ENCODE assay signal across 9 mouse cellular contexts in the genomic region with DNA sequence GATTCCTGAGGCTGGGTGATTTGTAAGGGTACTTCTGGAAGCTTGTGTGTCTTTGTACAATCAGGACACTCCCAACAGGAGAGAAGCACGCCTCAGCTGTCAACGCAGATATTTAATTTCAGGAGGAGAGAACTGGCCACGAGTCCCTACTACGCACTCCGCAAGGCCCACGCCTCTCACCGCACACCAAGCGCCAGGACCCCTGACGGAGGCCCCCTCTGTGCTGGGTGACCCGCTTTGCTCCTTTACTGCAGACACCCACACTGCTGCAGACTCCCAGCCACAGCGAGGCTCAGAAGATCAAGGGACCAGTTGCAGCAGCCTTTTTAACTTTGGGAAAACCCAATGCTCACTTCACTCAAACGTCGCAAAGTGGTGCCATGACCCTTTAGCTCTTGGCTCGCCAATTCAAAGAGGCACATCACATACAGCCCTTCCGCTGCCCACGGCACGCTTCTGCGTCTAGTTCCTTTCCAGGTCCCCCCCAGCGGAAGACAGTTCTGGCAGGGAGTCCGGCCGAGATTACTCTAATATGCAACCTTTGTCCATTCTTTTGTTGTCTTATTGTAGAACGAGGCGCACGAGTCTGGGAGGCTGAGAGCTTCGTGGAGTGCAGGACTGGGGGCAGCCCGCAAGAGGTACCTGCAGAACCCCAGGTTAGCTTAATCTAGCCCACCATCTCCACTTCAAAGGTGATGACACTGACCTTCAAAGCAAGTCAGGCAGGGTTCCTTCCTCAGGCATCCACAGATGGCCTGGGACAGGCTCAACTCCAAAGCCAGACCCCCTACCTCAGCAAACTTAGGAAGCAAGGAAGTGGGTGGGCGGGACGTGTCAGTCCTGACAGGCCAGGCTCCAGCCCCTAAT. TPM values are rescaled to one million over a fixed set of nuclear protein-coding genes. Genes with fewer than 3 reads are reported as not detected.
A peak's percentile ranks its signal among the peaks of the same experiment; 100 is the strongest.
DNase-seq lines count a peak whose midpoint lies in the region; ATAC-seq and TF ChIP-seq lines count a peak whose summit lies in the region.
"Had no signal": no experiment of that assay in that cellular context is flagged by ENCODE, and none has a peak within 500 bp of the region (broad histone marks: within the 10 kb centered on the region; RNA-seq: fewer than 3 reads in every experiment).

No protein-coding gene starts in this region.

- peaks cover 43% of the 10 kb centered on the region for H3K4me1 ChIP-seq in hindbrain, embryonic 13.5 days (replicated peaks)

- peak overlapping the region; percentile 96 for H3ac ChIP-seq in C2C12 (ENCODE audit: control insufficient read depth, insufficient read length, low read depth)

- peaks cover 57% of the 10 kb centered on the region for H3K79me3 ChIP-seq in C2C12 (ENCODE audit: low read depth)

- H3K36me3 ChIP-seq in C2C12 (ENCODE audit: control insufficient read depth, insufficient read depth): no peaks in the 10 kb centered on the region
- H3K36me3 ChIP-seq in hindbrain, embryonic 13.5 days: no peaks in the 10 kb centered on the region
- H3K36me3 ChIP-seq: G1E had no signal

- peak; percentile 57 for ATAC-seq in hindbrain, embryonic 13.5 days (ENCODE audit: low FRiP score)
- peak; percentile 25 for ATAC-seq in megakaryocyte progenitor cell, adult 5-6 weeks (replicated peaks; ENCODE audit: poor library complexity)

- no peaks in the 10 kb centered on the region for H3K27me3 ChIP-seq in C2C12 (ENCODE audit: control insufficient read depth, insufficient read depth, insufficient read length)
- peaks cover 11% of the 10 kb centered on the region; the same call in 1 of the 2 replicates for H3K27me3 ChIP-seq in hindbrain, embryonic 13.5 days

- DNase-seq in embryo, embryonic 10 days (ENCODE audit: low spot score): peak; percentile 76
- DNase-seq in embryo, embryonic 9.5 days (ENCODE audit: extremely low spot score): no peak
- peak; percentile 26 to 36 for DNase-seq in cerebellum, postnatal 14 days
- no peak for DNase-seq in frontal cortex, postnatal 10 days (ENCODE audit: low spot score in 2 of 2)
- no peak for DNase-seq in layer of hippocampus, postnatal 36 days

- peak overlapping the region; percentile 88 for H3K4me2 ChIP-seq in hindbrain, embryonic 13.5 days

- WGBS in hindbrain, embryonic 13.5 days: 40% methylated on average over 28 of the region's 28 CpGs

- H3K27ac ChIP-seq in hindbrain, embryonic 13.5 days: no peak overlapping the region

- H3K9me3 ChIP-seq in hindbrain, embryonic 13.5 days: no peaks in the 10 kb centered on the region

- TF ChIP-seq CTCF in C2C12 (IDR thresholded peaks at IDR 0.05; ENCODE audit: control insufficient read depth, insufficient read depth, insufficient read length): no peak

- H3K9ac ChIP-seq in hindbrain, embryonic 13.5 days: peak overlapping the region; percentile 85

- peak overlapping the region; percentile 71 for H3K4me3 ChIP-seq in C2C12 (ENCODE audit: insufficient read depth, poor library complexity, severe bottlenecking)
- H3K4me3 ChIP-seq in hindbrain, embryonic 13.5 days: peak overlapping the region; percentile 76

- H3K79me2 ChIP-seq in C2C12 (ENCODE audit: control insufficient read depth, insufficient read depth): peaks cover 62% of the 10 kb centered on the region

TF ChIP-seq in C2C12, 6 proteins besides CTCF, POLR2A, EP300 and RAD21:
- no peak for TF ChIP-seq MYOD1 (IDR thresholded peaks at IDR 0.05; ENCODE audit: control insufficient read depth, insufficient read length, low read depth)
- TF ChIP-seq USF1 (IDR thresholded peaks at IDR 0.05; ENCODE audit: low read depth): no peak
- no peak for TF ChIP-seq MAX (IDR thresholded peaks at IDR 0.05)
- TF ChIP-seq FOSL1 (IDR thresholded peaks at IDR 0.05; ENCODE audit: insufficient read depth, low read length, poor library complexity, severe bottlenecking): no peak
- TF ChIP-seq MYOG (IDR thresholded peaks at IDR 0.05; ENCODE audit: control insufficient read depth, extremely low read depth, insufficient read length): no peak
- no peak for TF ChIP-seq CEBPB (IDR thresholded peaks at IDR 0.05; ENCODE audit: low read depth)

RNA-seq across cellular contexts. Expression of a gene that starts 1.2 kb away (rescaled TPM):
- 91.0 TPM for polyA plus RNA-seq in C2C12 (2012; fragmentation: generic; extraction: Trizol)
- polyA plus RNA-seq in hindbrain, embryonic 13.5 days (2015; fragmentation: Nextera tagmentation; extraction: Ambion mirVana): 53.6 and 56.1 TPM in 2 replicates
- total RNA-seq in megakaryocyte progenitor cell, adult 5-6 weeks (2015): 88.9 and 94.8 TPM in 2 replicates
- 99.6 and 139 TPM in 2 replicates for total RNA-seq in megakaryocyte progenitor cell, adult 5-6 weeks (2017)
- total RNA-seq in layer of hippocampus, postnatal 36 days (2021): 10 to 100 TPM; 74.5 to 77.0 TPM
- total RNA-seq: G1E had no signal
- polyA plus RNA-seq: G1E had no signal

Comparison
In these comparisons a context has a peak if more than half of its experiments do, and no peak if none do; other contexts are left out.
1. DNase-seq: peak in embryo, embryonic 10 days (single experiment) and cerebellum, postnatal 14 days (2 of 2); none in embryo, embryonic 9.5 days (single experiment), frontal cortex, postnatal 10 days (0 of 2) and layer of hippocampus, postnatal 36 days (0 of 2).